Mouse (Mus musculus): ENCODE data around the gene Foxj3.

GRCm38 (mm10) chr4:119540533-119540890, 3.7 kb downstream of the Foxj3 start:
- TF ChIP-seq CTCF (IDR thresholded peaks at IDR 0.05; ENCODE audit: low read depth, low read length) = no peak
- no peak for TF ChIP-seq POLR2A (IDR thresholded peaks at IDR 0.05; ENCODE audit: extremely low read depth, insufficient read depth, low read length)
